Mouse (Mus musculus) gastrocnemius, postnatal 14 days (tissue): ENCODE results near the gene Fitm2. TPM values are rescaled to one million over a fixed set of nuclear protein-coding genes. Genes with fewer than 3 reads are reported as not detected.

Experiments used
- DNase-seq: peaks from one replicate; pipeline ENCODE4 v3.0.0; 2021; ENCODE audit warnings: mixed read lengths
- intact Hi-C: fragments of 180-260 bp; cut with DNase I; formaldehyde crosslinking; loops from one replicate; pipeline ENCODE4 v1.15.1; 2025; ENCODE audit warnings: low total_unique reads
- long read RNA-seq, 2 experiments: library from polyadenylated mRNA; stranded (forward); transcript quantifications; one replicate each; pipeline ENCODE4 v2.0.0; 2021
- total RNA-seq, 2 experiments: library from RNA; stranded (reverse); gene quantifications; 2 replicates each; pipeline ENCODE4 v1.2.3; 2021

The Fitm2 gene
- 10 to 100 TPM; 46.2 to 63.3 TPM for total RNA-seq
- long read RNA-seq, experiment 1, transcript Fitm2-201 (2 exons, 3,967 nt) = major isoform, 27 of 68 reads
- long read RNA-seq, experiment 1, partial matches to known transcripts = 4 of 68 reads
- long read RNA-seq, experiment 1, other reads (novel, unspliced or antisense) = 37 of 68 reads
- long read RNA-seq, experiment 2, transcript Fitm2-201 (2 exons, 3,967 nt) = major isoform, 32 of 81 reads
- long read RNA-seq, experiment 2, partial matches to known transcripts = 4 of 81 reads
- long read RNA-seq, experiment 2, other reads (novel, unspliced or antisense) = 45 of 81 reads

GRCm38 (mm10) chr2:163472466-163472851 is at the start of gene Fitm2:
TSS of gene Fitm2 (minus strand) at chr2:163472629.
- DNase-seq = peak; percentile 93
- intact Hi-C loops = loop anchor here (10.0 kb wide), 1 partner anchor 48 kb away; the partner anchor contains the start of gene Oser1

GRCm38 (mm10) chr2:163506300-163507004 is 34.0 kb upstream of the Fitm2 start, which contains the start of gene Hnf4a:
TSS of gene Hnf4a (plus strand) at chr2:163506808.
- intact Hi-C loops = no loop called here

GRCm38 (mm10) chr2:163503191-163503590 is 30.8 kb upstream of the Fitm2 start:
- DNase-seq = no peak
- intact Hi-C loops = no loop called here

More at GRCm38 (mm10) chr2:163506300-163507004, 34.0 kb upstream of the Fitm2 start, which contains the start of gene Hnf4a:
- no peak for DNase-seq

- intact Hi-C loops = no loop called here
- DNase-seq = peak; percentile 25
Observed at GRCm38 (mm10) chr2:163502219-163502618, 29.8 kb upstream of the Fitm2 start.

- DNase-seq = no peak
- intact Hi-C loops = no loop called here
Observed at GRCm38 (mm10) chr2:163494456-163494855, 22.0 kb upstream of the Fitm2 start.

- DNase-seq = no peak
- intact Hi-C loops = no loop called here
Observed at GRCm38 (mm10) chr2:163493976-163494375, 21.5 kb upstream of the Fitm2 start.

GRCm38 (mm10) chr2:163493031-163493430 is 20.6 kb upstream of the Fitm2 start:
- no peak for DNase-seq
- intact Hi-C loops = no loop called here

- DNase-seq = no peak
- intact Hi-C loops = no loop called here
Observed at GRCm38 (mm10) chr2:163492018-163492417, 19.6 kb upstream of the Fitm2 start, which contains the start of gene R3hdml. TSS of gene R3hdml (plus strand) at chr2:163492318.

GRCm38 (mm10) chr2:163491351-163491750 is 18.9 kb upstream of the Fitm2 start:
- no peak for DNase-seq

GRCm38 (mm10) chr2:163490656-163491055 is 18.2 kb upstream of the Fitm2 start:
- no peak for DNase-seq
- intact Hi-C loops = no loop called here

More at GRCm38 (mm10) chr2:163491351-163491750, 18.9 kb upstream of the Fitm2 start:
- intact Hi-C loops = no loop called here

GRCm38 (mm10) chr2:163489725-163490291 is 17.4 kb upstream of the Fitm2 start:
- no peak for DNase-seq
- intact Hi-C loops = no loop called here

- intact Hi-C loops = no loop called here
- no peak for DNase-seq
Observed at GRCm38 (mm10) chr2:163487360-163487759, 14.9 kb upstream of the Fitm2 start.

GRCm38 (mm10) chr2:163481539-163482029 is 9.2 kb upstream of the Fitm2 start:
- DNase-seq = peak; percentile 44
- intact Hi-C loops = no loop called here

GRCm38 (mm10) chr2:163480191-163480825 is 7.9 kb upstream of the Fitm2 start:
- no peak for DNase-seq
- intact Hi-C loops = no loop called here

GRCm38 (mm10) chr2:163471710-163472465 is 541 bp downstream of the Fitm2 start:
- intact Hi-C loops = loop anchor here (10.0 kb wide), 1 partner anchor 47 kb away; the partner anchor contains the start of gene Oser1
- DNase-seq = no peak

- DNase-seq = no peak
- intact Hi-C loops = loop anchor here (10.0 kb wide), 1 partner anchor 46 kb away; the partner anchor contains the start of gene Oser1
Observed at GRCm38 (mm10) chr2:163471136-163471535, 1.3 kb downstream of the Fitm2 start.

GRCm38 (mm10) chr2:163469711-163470110 is 2.7 kb downstream of the Fitm2 start:
- no peak for DNase-seq
- intact Hi-C loops = loop anchor here (10.0 kb wide), 1 partner anchor 45 kb away; the partner anchor contains the start of gene Oser1

GRCm38 (mm10) chr2:163468866-163469265 is 3.6 kb downstream of the Fitm2 start:
- DNase-seq = no peak

GRCm38 (mm10) chr2:163467585-163467984 is 4.8 kb downstream of the Fitm2 start:
- intact Hi-C loops = no loop called here
- no peak for DNase-seq

More at GRCm38 (mm10) chr2:163468866-163469265, 3.6 kb downstream of the Fitm2 start:
- intact Hi-C loops = no loop called here
